Mouse (Mus musculus) liver, adult 2 months (tissue): ENCODE data around the gene 4930402F06Rik.

ENCODE experiments used
- CTCF ChIP-seq: fragments of 200-500 bp; IDR thresholded peaks from 2 replicates; pipeline ENCODE4 v1.5.1; 2011; ENCODE audit warnings: low read depth, low read length, control low read depth
- POLR2A ChIP-seq: fragments of 200-500 bp; IDR thresholded peaks from 2 replicates; pipeline ENCODE4 v1.6.1; 2011; ENCODE audit warnings: low read length, control low read depth; ENCODE audit not compliant: insufficient read depth; ENCODE audit errors: extremely low read depth

GRCm38 (mm10) chr2:35433428-35433827 is 36.5 kb upstream of the 4930402F06Rik start:
- TF ChIP-seq CTCF, result no peak
- TF ChIP-seq POLR2A, result no peak
